Mouse (Mus musculus): Measurements from ENCODE around the gene Coq9.

The Coq9 gene

DNA sequence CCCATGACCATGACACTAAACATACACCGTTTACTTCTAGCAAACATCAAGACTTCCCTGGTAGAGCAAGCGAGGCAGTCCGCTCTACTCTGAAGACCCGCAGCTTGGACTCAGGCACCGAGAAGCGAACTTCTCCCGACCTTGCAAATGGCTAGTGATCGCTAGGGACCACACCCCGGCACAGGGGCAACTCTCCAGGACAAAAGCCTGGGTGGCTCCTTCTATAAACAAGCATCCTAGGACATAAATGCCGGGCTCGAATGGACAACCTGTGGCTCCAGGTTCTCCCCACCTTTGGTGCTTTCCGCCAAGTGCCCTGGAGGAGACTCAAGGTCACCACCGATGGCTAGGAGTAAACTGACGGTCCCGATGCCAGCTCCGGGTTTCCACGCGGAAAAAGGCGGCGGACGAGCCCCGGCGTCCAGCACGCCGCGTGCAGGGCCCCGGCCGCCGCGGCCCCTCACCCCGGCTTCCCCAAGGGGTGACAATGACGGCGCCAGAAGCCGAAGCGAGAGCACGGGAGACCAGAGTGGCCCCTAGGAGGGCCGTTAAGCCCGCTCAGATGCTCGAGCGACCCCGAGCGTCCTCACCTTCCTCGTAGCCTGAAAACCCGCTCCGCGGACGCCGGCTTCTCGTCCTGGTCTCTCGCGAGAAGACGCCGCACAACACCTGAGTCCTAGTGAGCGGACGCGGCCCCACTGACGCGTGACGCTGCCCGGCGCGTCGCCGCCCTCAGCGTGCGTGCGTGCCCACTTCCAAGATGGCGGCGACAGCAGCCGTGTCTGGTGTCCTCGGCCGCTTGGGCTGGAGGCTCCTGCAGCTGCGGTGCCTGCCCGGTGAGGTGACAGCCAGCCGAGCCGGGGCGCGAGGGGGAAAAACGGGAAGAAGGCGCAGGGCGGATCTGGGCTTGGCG lies at the start of gene Coq9, which contains the start of gene Ciapin1:
TSS of gene Coq9 (plus strand) at position 660 of the 913 bp plus-strand sequence.
TSS of gene Ciapin1 (minus strand) at position 697 of the 913 bp plus-strand sequence.
- peak; percentile 96 for DNase-seq (ENCODE audit: low spot score)

DNA sequence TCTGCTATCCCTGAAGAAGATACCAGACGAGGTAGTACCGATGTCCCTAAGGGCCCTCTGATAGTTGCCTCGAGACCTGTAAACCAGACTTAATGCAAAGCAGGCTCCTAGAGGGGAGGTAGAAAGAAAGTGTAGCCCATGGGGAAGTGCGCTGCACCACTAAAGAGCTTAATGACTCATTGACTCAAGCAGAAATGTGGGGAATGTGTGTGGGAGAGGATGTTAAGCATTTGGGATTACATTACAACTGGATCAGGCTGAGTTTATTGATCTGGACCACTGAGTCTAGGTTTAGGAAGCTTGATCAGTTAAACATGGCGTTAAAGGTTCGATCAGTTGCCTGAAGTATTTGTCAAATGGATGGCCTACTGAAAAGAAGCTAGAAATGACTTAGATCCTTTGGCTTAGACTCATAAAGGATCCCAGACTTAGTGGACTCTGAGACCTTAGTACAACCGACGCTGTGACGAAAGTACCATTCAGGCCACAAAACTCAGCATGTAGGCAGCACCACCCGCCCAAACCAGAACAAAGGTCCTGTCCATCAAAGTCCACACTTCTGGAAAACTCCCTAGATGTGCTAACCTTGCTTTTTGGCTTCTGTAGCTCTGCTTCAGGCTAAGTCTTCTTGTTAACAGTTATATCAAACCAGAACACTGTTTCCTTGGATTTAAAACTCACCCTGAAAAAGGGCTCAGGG lies 48.7 kb upstream of the Coq9 start:
- no peak for DNase-seq (ENCODE audit: low spot score)

DNA sequence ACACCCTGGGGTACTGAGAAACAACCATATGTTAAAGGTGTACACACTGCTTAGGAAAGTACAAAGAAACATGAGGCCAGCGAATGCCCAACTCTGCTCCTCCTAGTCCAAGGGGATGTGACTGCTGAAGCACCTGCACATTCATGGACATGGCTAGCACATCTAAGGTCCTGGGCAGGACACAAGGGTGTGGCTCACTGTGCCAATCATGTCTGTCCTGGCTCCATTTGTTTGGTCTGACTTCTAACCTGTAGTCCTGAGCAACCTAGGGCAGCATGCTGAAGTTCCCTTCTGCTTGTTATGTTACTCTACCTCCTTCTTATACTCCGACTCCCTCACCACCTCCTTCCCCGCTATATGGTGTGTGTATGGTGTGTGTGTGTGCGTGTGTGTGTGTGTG lies 43.8 kb upstream of the Coq9 start:
- DNase-seq (ENCODE audit: low spot score), result no peak

DNA sequence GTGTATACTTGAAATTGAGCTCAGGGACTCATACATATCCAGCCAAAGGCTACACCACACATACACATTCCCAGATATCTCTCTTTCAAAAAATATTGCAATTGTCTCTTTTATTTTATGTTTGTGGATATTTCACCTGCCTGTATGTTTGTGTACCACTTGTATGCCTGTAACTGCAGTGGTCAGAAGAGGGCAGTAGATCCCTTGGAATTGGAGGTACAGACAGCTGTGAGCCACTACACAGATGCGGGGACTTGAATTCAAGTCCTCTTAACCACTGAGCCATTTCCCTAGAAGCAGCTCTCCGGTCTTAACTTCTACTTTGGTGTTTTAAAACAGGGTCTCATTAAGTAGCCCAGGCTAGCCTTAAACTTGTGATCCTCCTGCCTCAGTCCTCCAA lies 43.3 kb upstream of the Coq9 start:
- no peak for DNase-seq (ENCODE audit: low spot score)

DNA sequence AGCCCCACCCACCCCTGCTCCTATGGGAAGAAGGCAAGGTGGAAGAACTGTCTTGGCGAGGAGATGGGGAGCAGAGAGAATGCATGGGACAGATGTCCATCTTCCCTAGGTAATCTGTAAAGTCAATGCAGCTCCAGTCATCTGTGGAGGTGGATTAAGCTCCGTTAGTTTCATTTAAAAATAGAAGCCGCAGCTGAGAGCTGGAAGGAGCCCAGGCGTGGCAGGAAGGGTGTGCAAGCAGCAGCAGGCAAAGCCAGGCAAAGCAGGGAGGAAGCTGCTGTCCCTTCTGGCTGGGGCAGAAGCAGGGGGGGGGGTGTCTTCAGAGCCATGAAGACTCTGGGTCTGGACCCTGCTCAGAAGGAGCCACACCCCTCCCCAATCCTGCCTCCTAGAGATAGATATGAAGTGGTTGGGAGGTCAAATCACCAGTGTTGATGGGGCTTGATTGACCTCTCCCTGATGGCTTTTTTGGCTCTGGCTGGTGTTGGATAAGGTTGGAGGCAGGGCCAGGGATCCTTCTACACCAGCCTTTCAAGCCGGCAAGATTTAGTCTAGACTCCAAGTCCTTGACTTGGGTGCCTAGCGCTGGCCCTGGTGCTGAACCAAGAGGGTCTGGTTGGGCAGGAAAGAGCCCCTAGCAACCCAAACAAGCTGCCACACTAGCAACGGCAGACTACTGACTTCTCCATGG lies 37.7 kb upstream of the Coq9 start:
- no peak for DNase-seq (ENCODE audit: low spot score)

DNA sequence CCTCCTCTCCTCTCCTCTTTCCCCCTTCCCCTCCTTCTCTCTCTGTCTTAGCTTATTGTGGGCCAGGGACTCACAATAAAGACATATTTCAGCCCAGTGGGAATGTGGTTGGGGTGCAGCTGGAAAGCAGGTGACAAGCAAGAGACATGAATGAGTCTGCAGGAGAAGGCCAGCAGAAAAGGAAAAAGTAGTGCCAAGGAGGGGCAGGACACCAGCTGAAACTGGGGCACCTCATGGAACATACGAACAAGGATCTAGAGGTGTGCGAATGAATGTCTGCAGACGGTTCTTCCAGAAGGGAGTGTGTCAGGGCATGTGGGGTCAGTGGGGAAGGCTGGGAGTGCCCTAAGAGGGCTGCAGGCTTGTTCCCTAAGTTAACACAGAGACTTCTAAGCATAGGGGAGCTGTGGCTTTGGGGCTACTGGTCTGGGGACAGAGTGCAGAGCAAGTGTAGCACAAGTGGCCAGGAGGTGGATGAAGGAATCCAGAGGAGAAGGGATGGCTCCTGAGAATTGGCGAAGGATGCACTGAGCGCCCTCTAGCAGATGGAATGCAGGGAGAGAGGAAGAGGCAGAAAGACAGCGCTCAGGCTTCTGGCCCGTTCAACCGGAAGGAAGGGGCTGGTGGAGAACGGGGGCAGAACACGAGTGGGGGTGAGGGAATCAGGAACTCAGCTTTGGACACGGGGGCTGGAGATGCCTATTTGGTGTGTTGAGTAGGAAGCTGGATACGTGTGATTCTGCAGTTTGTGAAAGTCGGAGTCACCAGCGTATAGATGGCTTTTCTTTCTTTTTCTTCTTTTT lies 36.6 kb upstream of the Coq9 start:
- no peak for DNase-seq (ENCODE audit: low spot score)

DNA sequence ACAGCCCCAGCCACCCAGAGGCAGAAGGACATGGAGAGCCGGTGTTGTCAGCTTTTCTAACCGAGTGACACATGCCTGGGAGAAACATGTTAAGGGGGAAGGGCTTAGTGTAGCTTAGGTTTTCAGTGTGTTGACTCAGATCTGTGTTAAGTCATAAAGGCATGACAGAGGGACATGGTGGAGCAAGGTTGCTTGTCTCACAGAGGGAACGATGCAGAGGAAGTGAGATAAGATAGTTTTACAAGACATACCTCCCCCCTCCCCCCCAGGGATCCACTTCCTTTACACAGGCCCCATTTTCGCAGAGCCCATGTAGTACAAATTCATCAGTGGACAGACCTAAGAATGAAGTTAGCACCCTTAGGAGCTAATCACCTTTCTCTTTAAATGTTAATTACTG lies 35.7 kb upstream of the Coq9 start:
- no peak for DNase-seq (ENCODE audit: low spot score)

DNA sequence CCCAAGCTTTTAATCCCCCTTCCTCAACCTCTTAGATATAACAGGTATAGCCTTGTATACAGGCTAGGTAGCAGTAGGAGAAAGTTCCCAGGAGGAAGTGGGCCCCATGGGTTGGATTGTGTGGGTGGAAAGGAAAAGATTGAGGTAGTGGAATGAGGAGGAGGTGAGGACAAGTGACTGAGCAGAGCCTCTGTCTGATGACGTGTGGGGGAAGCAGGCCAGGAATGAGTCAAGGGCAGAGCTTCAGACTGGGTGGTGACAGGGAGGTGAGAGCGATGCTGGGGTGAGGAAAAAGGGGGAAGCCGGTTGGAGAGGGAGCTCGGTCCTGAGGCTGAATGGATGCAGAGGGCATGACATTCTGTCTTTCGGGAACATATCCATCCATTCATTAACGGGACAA lies 34.6 kb upstream of the Coq9 start:
- DNase-seq (ENCODE audit: low spot score), result no peak

DNA sequence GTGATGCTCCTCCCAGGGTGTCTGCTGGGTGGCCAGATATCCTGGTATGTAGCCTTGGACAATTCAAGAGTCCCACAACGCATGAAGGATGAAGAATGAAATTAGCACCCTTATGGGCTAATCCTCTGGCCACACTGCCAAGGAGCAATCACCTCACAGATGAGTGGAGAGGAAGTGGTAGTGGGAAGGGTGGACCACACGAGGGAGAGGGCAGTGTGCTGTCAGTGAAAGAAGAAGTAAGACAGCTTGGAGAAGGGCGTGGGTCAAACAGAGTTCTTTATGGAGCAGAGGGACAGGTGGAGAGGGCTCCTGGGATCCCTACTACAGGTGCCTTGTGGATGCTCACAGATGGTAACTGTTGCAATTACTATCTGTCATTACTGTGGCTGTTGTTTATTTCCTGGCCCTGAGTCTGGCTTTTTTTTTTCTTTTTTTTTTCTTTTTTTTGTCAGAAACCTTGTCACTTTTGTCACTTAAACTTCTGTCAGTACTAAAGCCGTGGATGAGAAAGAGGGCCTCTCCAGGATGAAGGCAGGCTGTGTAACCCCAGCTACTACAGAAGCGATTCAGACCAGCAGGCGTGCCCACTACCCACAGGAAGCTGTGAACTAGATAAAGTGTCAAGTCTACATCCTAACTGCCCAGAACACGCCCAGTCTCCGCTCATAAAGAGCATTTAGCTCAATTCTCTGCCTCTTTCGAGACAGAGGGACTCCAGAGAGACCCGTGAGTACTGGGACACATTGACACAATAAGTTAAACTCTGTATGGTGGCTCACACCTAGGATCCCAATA lies 33.4 kb upstream of the Coq9 start:
- DNase-seq (ENCODE audit: low spot score), result no peak

DNA sequence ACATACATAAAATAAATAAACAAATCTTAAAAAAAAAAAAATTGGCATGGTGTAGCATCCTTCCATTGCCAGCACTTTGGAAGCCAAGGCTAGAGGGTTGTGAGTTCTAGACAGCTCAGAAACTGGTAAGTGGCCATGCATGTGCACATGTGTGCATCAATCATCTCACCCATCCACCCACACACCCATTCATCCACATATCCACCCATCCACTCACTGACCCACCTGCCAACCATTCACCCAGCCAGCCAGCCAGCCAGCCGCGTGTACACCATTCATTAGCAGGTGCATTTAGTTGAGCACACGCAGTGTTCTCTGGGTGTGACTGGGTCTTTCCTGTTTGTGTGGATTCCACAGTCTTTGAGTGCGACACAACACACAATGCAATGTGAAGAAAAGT lies 32.3 kb upstream of the Coq9 start:
- no peak for DNase-seq (ENCODE audit: low spot score)

DNA sequence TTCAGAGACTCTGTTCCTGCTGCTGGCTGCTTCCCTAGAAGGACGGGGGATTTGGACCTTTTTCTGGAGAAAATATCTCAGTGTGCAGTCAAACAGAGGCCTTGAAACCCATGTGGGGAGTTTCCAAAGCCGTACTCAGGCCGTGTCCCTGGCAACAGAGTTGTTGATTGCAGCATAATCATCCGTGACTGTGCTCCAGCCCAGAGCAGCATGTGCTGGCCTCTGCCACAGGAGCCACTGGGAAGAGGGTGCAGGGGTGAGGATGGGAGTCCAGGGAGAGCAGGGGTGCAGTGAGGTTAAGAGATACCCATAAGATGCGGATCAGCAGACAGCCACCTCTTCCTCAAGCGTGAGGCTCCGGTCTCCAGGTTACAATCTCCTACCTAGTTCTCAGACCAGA lies 30.6 kb upstream of the Coq9 start:
- no peak for DNase-seq (ENCODE audit: low spot score)

DNA sequence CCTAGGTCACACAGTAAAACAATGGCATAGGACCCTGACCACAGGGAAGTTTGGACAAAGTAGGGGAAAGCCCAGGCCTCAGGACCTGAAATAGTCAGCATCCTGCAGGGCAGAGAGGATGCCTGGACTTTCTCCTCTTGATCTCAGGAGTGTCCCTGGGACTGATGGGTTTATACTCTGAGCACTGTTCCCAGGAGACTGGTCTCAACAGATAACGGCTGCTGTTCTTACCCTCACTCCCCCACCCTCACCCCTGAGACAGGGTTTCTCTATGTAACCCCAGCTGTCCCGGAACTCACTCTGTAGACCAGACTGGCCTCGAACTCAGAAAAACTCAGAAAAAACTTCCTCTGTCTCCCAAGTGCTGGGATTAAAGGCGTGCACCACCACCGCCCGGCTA lies 29.7 kb upstream of the Coq9 start:
- no peak for DNase-seq (ENCODE audit: low spot score)

DNA sequence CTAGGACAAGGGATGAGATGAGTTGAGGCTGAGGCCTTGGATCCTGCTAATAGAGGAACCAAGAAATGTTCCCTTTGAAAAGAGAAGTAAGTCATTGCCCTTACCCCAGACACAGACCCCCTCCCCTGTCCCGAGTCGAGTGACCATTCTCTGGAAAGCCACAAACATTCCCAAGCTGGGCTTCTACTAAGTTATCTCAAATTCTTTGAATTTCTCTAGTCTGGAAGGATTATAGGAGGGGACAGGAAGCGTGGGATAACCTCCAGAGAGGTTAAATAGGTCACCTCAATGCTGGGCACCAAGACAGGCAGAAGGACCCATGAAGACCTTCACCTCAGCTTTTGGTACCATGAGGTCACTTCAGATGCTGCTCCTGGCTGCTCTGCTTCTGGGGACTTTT lies 28.0 kb upstream of the Coq9 start, which contains the start of gene Ccl17:
TSS of gene Ccl17 (plus strand) at position 301 of the 400 bp plus-strand sequence.
- DNase-seq (ENCODE audit: low spot score), result no peak

DNA sequence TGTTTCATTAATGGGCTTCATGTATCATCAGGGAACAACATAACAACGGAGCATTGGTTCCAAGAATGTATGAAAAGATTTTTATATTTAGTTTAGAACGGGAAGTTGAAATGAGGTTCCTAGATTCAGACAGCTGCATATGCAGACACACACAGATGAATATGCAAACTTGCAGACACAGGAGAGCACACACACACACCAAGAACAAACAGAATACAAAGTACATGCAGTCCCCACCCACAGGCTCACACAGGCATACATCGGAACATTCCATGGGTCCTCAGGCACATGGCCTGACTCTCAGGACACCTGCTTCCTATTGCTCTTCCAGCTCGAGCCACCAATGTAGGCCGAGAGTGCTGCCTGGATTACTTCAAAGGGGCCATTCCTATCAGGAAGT lies 27.3 kb upstream of the Coq9 start:
- DNase-seq (ENCODE audit: low spot score), result no peak

DNA sequence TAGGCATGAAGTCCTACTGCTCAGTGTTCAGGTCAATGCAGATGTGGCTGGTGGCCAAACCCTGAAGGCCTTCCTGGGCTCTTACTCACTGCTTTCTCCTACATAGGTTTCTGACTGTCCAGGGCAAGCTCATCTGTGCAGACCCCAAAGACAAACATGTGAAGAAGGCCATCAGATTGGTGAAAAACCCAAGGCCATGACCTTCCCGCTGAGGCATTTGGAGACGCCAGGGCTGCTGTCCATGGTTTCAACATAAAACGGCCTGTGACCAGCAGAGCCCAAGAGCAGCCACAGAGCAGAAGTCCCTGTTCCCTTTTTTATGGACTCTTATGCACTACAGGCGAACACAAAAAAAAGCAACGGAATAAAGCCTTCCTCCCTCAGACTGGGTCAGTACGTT lies 26.5 kb upstream of the Coq9 start:
- no peak for DNase-seq (ENCODE audit: low spot score)

DNA sequence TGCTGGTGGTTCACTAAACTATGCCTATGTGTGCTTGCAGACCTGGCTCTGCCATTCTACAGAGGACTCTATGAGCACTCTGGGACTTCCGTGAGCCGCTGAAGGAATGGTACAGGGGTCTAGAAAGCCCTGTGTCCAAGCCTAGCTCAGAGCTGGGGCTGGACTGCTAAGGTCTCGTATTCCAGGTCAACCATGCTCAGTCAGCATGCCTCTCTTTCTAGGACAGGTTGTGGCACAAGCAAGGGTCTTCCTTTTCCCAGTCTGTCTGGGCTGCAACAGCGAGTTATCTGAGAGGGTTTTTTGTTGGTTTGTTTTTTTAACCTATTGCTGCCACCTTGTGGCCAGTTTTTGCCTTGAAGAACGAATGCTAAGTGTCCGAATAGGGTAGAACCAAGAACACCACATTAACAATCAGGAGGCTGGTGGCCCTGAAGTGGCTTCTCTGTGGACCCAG lies 25.4 kb upstream of the Coq9 start:
- peak; percentile 70 for DNase-seq (ENCODE audit: low spot score)

DNA sequence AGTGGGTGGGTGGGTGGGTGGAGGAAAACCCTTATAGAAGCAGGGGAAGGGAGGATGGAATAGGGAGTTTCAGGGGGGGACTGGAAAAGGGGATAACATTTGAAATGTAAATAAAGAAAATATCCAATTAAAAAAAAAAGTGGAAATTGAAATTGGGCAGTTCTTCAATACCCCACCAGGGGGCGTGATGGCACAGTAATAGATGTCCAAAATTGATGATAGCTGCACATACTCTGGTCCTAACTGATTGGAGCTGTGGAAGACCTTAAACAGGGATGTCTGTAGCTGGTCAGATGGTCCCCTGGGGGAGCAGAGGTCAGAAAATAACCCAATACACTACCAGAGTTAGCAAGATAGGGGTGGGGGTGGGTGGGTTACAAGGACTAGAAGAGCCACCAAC lies 23.6 kb upstream of the Coq9 start:
- peak; percentile 16 for DNase-seq (ENCODE audit: low spot score)

DNA sequence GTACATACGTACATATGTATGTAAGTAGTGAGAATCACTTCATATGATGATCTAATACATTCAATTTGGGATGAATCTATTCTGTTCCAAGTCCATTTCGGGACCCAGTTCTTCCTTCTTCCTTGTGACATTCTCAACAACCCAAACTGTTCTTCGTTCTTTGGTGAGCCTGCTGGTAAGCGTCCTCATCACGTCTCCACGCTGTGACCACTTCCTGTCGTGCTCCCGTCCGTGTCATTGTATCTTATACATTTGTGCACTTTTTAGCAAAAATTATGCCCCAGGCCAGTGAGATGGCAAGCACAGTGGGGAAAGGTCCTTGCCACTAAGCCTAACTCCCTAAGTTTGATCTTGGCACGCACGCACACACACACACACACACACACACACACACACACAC lies 20.2 kb upstream of the Coq9 start:
- peak; percentile 25 for DNase-seq (ENCODE audit: low spot score)

DNA sequence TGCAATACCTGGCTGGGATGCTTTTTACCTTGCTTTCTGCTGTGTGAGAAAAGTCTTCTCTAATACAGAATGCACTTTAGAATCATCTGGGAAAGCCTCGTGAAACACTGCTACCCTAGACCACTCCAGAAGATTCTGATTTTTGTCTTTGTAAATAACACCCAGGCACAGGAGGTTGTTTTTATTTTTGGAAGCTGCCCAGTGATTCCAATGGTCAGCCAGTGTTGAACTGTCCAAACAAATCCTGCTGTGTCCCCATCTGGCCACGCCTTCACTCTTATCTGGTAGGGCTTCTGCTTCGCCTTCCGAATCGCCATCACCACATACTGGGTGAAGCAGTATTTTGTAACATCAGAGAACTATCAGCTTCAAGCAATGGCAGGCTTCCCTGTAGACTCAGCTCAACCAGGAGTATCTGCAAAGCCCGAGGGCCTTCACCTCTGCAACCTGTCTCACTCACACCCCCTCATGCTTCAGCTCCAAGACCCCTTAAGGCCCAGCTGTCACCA lies 18.4 kb upstream of the Coq9 start:
- DNase-seq (ENCODE audit: low spot score), result no peak

DNA sequence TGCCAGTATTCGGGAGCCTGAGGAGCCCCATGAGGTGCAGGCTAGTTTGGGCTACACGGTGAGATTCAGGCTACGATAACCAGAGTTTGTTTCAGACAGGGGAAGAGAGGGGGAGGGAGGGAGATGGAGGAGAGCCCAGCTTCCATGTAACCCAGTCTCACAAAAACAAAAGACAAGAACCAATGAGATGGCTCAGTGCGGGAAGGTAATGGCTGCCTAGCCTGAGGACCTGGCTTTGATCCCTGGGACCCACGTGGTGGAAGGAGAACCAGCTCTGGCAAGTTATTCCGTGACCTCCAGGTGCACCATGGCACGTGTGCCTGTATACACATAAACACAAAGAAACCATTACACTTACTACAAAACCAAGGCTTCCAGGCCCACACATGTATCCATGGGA lies 17.6 kb upstream of the Coq9 start:
- DNase-seq (ENCODE audit: low spot score), result no peak

DNA sequence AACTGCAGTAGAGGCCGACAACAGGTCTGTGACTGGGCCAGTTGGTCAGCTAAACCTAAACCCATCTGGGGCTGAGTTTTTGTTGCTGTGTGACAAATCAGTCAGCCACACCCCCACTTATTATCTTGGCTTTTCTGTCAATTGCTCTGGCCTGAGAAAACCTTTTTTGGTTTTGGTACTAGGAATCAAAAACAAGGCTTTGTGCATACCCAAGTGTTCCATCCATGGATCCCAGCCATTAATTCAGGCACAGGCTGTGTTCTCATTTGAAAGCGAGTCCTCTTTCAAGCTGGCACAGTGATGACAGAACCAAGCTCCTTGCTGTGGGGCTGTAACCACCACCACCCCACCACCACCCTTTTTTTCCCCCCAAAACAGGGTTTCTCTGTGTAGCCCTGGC lies 16.7 kb upstream of the Coq9 start:
- DNase-seq (ENCODE audit: low spot score), result no peak

All from T-cell, adult 2 months (primary cell).